Mouse (Mus musculus): Measurements from ENCODE around the gene Kxd1.

The Kxd1 gene

DNA sequence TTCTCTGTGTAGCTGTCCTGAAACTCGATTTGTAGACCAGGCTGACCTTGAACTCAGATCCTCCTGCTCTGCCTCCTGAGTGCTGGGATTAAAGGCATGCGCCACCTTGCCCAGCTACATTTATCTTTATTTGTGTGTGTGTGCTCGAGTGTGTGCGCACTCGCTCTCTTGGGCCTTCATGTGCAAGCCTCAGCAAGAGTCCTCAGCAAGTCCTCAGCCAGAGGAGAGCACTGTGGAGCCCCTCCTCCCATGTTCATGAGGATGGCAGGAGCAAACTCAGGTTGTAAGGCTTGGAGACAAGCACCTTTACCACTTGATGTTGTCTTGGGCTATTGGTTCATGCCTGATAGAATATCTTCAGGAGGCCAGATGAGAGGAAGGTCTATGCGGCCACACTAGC lies 20.0 kb upstream of the Kxd1 start:
- DNase-seq (ENCODE audit: low read depth, low spot score), result no peak

DNA sequence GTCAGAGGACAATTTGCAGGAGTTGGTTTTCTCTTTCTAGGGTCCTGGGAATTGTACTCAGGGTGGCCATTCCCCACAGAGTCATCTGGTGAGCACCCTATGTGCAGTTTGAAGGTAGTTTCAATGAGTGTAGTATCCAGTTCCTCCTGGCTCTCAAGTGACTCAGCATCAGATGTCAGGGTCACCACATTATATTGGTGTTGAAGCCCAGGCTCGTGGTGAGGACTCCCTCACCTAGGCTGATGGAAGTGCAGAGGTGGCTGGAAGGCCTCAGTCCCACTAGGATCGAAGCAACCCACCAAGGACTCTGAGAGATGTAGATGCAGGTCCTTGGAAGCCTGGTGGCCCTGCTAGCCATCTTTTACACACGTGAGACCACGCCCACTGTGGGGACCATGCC lies 18.7 kb upstream of the Kxd1 start:
- DNase-seq (ENCODE audit: low read depth, low spot score), result no peak

DNA sequence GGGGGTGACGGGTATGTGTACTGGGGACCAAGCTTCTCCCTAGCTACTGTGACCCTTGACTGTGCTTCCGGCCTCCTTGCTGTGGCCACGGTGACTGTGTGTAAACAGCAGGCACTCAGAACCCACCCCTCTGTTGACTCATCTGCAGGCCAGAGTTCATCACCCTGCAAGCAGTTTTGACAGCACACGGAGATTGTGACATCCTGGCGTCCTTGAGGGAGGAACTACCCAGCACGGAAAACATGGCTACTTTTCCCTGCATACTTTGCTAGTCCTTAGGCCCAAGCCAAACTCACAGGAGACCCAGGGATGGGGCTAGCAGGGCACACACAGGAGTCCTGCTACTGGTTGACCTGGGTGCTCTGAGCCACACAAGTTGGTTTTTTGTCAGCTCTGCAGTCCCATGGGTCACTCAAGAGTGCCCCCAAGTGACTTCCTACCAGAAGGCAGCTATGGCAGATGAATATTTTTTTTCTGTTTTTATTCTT lies 16.5 kb upstream of the Kxd1 start:
- DNase-seq (ENCODE audit: low read depth, low spot score), result no peak

DNA sequence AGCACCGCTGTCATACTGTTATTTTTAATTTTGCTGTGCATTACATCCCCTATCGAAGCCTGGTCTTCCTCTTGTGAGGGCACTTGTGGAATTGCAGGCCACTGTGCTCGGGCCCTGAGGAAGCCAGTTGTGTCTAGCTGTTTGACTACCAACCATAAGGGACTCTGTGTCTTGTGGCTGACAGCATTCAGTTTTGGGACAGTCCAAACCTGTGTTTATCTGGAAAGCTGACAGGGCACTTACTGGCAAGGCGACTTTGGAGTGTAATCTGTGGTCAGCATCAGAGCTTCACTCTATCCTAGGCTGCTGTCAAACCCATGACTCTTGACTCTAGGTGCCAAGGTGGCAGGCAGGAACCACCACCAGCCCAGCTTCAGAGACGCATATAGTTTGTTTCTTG lies 13.3 kb upstream of the Kxd1 start:
- DNase-seq (ENCODE audit: low read depth, low spot score), result no peak

DNA sequence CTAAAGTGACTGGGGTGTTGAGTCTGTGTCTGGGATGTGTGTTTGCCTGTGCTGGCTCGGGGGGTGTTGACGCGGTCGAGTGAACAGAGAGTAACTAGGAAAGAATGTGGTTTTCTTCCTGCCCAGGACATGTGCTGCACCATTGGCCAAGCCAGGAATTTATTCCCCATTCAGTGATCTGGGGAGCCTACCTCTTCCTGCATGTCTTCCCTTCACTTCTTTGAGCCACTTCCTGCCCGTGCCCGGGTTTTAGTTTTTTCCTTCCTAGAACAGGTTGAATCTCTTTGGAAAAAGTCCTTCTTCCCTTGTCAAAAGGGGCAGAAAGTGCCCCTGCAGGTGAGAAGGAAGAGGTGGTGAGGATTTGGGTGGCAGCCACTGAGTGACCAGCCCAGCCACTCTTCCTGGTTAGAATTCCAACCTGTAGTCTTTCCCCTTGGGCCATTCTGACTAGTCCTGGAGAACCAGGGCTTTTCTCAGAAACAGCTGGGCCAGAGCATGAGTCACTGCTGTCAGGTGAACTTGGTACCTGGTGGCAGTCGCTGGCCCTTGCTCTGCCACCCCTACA lies 12.8 kb upstream of the Kxd1 start:
- no peak for DNase-seq (ENCODE audit: low read depth, low spot score)

DNA sequence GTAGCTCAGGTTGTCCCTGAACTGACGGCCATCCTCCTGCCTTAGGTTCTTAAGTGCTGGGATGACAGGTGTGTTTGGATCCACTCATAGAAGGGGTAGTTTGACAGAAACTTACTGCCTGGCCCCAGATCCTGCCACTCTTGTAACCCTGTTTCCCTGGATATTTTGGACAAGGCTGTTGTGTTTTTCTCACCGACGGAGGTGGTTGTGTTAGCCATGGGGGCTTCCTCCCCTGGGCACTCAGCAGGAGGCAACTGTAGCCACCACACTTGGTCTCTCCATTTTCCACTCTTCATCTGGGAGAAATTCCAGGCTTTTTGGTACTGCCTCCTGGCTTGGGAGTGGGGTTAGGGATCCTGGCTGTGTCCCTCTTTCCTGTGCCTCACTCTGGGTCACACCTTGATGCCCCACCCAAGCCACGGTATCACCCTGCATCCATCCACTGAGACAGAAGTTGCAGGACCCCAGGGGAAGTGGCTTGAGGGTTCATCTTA lies 12.3 kb upstream of the Kxd1 start:
- DNase-seq (ENCODE audit: low read depth, low spot score), result no peak

DNA sequence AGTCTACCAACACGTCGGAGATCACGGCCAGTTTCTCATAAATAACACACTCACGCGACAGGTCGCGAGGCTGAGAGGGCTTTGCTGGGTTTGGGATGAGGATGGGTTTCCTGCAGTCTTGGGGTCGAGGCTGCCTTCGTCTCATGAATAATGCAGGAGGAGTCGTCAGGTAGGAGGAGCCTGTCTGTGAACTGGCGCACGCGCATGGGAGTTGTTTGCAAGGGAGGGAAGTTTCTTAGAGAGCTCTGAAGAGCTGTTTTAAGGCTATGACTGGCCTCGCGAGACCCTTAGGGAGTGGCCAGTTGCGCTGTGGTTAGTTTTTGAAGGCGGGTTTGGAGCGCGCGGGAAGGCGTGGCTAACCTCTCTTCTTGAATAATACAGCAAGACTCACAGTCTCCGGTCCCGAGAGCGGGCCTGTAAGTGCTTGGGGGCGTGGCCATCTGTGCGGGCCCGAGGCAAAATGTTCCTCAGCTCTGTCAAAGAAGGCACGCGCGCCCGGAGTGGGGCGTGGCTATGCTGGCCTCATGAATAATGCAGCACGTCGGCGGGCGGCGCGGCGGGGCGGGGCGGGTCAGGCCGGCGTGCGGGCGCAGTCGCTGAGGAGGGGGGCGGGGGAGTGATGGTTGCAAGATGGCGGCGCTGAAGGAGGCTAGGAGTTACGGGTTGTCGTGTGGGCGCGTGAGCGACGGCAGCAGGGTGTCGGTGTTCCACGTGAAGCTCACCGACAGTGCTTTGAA lies 11.5 kb upstream of the Kxd1 start, which contains the start of gene Ell:
Gene Ell (plus strand): TSS at position 381 of the 737 bp plus-strand sequence.
- DNase-seq (ENCODE audit: low read depth, low spot score), result peak; percentile 99

DNA sequence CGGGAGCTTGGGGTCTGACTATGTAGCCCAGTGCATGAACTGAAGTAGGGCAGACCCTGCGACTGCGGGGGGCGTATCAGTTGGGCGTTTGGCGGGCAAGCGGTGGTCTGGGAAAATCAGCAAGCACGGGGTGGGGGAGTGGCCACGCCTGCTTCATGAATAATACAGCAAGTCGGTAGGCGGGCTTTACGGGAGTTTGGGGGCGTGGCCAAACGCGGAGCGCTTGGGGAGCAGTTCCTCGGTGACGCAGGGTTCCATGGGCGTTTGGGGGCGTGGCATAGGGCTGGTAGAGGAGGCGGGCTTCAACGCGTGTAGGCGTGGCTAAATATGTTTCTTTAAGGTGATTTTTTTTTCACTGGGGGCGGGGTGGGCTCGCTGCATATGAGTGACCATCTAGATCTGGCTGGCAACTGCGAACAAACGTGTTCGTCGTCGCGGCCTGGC lies 10.9 kb upstream of the Kxd1 start:
- DNase-seq (ENCODE audit: low read depth, low spot score), result peak; percentile 98

DNA sequence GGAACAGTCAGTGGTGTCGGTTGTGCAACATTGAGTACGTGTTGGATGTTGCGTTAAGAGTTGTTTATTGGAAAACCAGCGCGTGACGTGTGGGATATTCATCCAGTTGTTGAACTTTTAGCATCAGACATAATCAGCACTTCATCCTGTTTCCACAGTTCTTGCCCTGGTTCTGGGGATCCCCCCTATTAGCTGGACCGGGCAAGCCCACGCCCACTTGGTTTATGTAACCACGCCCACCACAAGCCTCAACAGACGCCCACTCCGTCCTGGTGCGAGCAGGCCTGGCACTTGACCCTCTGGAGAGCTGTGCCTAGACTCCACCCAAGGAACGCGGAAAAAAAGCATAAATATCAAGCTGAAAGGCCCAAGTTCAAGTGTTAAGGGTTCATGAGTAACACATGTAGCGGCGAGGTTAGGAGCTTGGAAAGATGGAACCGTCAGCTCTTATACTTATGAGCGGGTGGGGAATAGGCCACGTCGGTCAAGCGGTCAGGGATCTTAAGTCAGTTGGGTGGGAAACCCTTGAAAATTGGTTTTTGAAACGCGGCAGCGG lies 10.3 kb upstream of the Kxd1 start:
- peak; percentile 84 for DNase-seq (ENCODE audit: low read depth, low spot score)

DNA sequence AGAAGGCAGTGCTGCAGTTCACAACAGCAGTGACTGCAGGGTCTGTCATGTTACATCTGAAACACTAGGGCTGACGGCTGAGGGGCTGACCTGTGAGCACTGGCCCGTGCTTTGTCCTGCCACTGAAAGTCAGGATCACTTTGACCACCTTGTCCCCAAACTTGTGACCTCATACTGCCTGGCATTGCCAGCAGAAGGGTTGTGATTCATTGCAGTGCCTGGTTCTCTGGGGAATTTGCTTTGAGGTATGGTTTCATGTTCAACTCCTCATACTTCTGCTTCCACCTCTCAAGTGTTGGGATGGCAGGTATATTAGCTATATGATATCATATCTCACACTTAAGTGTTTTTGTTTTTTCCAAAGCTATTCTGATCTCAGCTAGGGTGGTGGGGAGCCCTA lies 7.9 kb upstream of the Kxd1 start:
- no peak for DNase-seq (ENCODE audit: low read depth, low spot score)

DNA sequence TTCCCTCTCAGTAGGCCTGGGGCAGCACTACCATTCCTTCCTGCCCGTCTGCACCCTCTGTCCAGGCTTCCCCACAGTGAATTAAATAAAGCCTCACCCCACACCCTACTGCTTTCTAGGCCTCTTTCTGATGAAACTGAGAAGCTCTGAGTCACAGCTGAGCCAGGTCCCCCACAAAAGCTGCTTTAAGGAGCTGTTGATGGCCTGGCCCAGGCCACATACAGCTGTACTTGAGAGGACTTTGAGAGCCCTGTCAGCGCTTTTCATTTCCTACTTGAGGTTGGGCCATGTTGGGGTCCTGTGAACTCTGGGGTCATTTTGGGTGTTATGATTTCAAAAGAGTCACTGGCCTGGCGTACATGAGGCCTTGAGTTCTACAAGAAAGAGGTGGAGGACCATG lies 7.5 kb upstream of the Kxd1 start:
- DNase-seq (ENCODE audit: low read depth, low spot score), result no peak

DNA sequence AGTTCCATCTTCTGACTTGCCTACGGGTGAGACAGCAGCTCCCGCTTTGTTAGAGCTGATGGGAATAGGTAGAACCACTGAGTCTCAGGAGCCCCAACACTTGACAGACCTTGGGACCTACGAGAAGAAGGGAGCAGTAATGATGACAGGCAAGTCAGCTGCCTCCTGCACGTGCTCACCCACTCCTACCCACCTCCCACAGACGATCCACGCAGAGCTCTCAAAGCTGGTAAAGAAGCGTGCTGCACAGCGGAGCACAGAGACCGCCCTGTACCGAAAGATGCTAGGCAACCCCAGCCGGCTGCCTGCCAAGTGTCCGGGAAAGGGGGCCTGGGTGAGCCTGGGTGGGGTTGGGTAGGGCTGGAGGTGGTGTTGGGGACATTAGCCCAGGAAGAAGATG lies 6.5 kb upstream of the Kxd1 start:
- DNase-seq (ENCODE audit: low read depth, low spot score), result no peak

DNA sequence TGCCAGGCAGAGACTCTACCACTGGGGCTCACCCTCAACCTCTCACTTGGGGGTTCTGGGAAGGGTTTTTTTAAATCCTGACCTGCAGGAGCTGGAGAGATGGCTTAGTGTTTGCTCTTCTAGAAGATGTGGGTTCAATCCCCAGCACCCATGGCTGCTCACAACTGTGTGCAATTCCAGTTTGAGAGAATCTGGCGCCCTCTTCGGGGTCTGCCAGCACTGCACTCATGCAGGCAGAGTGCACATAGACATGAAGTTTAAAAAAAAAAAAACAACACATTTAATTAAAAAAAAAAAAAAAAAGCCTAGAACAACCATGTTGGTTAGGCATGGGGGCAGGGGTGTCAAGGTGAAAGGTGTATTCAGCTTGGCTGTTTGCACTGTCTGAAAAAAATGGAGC lies 2.6 kb upstream of the Kxd1 start:
- no peak for DNase-seq (ENCODE audit: low read depth, low spot score)

DNA sequence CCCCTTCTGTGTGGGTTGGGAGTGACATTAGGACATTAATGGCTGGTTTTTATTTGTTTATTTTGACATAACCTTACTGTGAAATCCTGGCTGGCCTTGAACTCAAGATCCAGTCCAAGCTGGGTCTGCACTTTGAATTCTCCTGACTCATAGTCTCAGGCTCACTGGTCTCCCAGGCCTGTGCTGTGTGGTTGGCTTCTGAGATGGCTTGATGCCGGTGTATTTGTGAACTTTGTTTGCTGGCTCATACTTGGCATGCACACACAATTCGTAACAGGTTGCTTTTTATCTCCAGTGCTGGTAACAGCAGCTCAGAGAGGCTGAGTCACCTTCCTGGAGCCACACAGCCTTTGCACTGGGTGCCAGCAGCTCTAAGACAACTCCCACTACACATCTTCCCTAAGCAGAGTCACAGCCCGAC lies 2.0 kb upstream of the Kxd1 start:
- no peak for DNase-seq (ENCODE audit: low read depth, low spot score)

DNA sequence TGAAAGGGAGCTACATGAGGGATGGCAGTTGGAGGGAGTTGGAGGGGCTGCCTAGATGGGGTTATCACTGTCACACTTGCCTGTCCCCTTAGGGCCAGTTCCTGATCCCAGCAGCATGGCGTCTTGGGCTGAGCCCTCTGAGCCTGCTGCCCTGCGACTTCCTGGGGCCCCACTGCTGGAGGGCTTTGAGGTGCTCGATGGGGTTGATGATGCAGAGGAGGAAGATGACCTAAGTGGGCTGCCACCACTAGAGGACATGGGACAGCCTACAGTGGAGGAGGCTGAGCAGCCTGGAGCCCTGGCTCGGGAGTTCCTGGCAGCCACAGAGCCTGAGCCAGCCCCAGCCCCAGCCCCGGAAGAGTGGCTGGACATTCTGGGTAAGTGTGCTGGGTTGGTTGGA lies 1.5 kb upstream of the Kxd1 start:
- no peak for DNase-seq (ENCODE audit: low read depth, low spot score)

DNA sequence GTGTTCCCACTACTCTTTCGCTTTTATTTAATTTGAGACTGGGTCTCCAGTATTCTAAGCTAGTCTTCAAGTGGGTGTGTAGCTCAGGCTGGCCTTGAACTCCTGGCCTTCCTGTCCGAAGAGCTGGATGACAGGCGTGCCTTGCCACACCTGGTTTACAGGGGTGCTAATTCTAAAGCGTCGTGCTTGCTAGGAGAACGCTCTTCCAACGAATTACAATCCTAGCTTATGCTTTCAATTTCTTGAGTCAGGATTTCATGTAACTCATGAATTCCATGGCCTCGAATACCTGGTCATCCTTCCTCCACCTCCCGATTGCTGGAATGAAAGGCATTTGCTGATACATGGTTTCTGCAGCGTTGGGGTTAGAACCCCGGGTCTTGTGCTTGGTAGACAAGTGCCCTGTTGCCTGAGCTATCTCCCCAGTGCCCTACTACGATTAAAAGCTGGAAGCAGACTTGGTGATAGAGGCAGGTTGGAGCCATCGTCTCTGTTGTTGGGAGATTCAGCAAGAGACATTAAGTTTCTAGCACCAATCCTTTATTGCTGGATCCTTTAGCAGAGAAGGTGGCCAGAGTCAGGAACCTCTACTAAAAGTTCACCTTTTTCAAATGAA lies 534 bp upstream of the Kxd1 start:
- DNase-seq (ENCODE audit: low read depth, low spot score), result peak; percentile 72

DNA sequence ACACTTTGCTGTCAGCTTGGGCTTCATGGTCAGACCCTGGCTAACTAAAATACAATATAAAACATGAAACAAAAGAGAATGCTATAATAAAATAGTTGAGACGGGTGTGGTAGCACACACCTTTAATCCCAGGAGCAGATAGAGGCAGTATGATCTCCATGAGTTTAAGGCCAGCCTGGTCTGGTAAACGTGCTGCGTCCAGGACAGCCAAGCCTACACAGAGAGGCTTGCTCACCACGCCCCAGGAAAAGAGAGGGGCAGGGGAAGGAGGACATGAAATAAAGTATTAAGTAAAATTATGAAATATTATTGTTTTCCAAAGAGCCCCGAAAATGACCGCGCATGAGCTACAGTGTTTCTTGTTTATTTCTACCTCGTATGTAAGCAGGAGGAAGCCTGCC lies 645 bp downstream of the Kxd1 start:
- DNase-seq (ENCODE audit: low read depth, low spot score), result peak; percentile 54

DNA sequence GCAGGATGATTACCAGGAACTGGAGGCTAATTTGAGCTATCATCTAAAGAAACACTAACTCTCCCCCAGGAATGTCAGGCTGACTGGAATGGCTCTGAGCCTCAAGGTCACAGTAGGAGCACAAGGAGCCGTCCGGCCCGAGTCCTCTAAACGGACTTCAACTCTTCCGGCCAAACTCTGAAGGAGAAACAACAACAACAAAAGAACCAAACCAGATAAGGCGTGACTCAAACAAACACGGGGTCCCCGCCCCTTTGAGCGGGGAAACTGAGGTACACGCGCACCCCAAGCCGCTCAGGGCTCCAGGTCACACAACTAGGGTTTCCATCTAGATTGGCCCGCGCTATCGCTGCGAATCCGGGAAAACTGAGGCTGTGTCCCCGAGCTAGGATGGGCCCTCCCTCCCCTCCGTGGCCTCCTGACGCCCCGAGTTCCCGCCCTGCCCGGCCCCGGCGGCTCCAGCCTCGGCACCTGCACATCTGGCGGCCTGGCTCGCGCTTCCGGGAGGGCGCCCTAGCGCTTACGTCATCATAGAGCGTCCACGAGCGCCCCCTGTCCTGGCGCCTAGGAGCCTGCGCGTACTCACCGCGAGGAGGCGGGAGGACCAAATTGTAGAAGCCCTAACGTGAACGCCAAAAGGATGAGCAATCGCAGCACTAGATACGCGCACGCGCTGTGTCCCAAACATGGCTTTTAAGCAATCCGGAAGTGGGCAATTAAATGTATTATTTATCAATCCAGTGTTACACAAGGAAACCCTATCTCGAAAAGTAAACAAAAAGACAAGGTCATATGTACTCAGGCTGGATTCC lies 5.0 kb downstream of the Kxd1 start:
- DNase-seq (ENCODE audit: low read depth, low spot score), result peak; percentile 99

DNA sequence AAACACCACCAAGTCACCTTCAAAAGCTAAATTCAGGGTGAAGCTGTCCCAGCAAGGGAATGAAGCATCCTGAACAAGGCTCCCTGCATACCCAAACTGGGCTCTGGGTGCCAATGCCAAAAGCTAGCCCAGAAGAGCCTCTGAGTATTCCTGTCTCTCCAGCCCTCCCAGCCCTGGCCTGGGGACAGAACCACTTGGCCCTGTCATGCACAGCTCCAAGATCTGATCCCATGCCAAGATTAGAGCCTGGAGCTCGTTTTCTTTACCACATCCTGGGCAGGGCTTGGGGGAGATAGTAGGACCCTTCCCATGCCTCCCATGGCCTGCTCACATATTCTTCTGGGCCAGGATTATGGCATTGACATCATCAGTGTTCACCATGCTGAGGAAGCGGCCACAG lies 8.2 kb downstream of the Kxd1 start:
- no peak for DNase-seq (ENCODE audit: low read depth, low spot score)

DNA sequence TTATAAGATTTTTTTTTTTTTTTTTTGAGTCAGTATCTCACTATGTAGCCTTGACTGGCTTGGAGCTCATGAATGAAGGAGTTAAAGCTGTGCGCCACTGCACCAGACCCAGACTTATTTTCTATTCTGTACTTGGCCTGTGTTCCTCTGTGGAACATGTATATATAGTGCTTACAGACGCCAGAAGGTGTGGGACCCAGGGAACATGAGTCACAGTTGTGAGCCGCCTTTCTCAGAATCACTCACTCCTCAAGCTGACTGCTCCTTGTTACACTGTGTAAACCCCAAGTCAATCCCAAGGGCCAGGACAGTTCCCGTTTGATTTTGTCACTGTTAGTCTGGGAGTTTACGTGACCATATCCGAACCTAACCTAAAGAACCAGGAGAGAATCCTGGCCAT lies 8.7 kb downstream of the Kxd1 start:
- no peak for DNase-seq (ENCODE audit: low read depth, low spot score)

DNA sequence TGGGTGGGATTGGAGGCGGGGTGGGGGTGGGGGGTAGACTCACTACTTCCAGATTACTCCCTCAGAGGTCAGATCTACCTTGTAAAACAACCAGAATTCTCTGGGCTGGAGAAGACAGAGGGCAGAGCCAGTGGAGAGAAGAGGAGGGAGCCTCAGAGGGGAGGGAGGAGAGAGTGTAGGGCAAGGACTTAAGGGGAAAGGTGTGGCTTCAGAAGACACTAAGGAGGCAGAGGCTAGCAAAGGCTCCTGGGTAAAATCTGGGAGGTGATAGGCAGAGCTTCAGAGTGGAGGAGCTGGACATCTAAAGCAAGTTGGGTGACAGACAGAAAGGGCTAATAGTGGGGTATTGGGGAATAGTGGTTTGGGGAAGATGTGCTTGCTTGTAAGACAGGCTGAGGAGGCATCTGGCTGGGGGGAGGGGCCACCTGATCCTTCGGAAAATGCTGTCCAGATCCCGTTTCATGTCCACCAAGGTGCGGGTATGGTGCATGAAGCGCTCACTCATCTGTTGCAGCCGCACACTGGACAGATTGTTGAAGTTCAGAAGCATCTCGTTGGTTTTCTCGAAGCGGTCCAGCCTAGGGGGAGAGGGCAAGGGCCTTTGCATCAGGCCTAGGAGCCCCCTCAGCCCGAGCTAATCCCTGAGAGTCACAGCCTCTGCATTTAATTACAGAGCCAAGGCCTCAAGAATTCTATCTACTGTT lies 9.7 kb downstream of the Kxd1 start:
- DNase-seq (ENCODE audit: low read depth, low spot score), result peak; percentile 74
